Mouse (Mus musculus): ENCODE data around the gene Naaa. TPM values are rescaled to one million over a fixed set of nuclear protein-coding genes. Genes with fewer than 3 reads are reported as not detected.

Gene Naaa
- polyA plus RNA-seq, 1 experiment, result 26.7 TPM

DNA sequence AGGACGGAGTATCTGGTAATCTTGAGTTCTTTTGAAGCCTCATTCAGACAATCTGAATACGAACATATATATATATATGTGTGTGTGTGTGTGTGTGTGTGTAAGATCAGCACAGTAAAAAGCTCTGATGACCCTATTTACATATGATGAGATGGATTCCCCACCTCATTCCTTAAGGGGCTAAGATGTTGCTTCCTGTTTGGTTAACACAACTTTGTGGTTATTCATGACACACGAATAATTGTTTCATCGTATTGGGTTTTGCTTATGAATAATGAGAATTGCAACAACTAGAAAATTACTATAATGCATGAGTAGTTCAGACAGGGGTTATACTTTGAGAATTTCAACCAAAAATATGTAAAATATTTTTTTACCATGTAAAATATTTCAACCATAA, 62.7 kb downstream of the Naaa start, which contains the start of gene U90926:
TSS of gene U90926 (minus strand) at position 101 of the 400 bp plus-strand sequence.
- no peak for DNase-seq
- no peak within 1 kb of the TSS for H3K4me3 ChIP-seq (ENCODE audit: insufficient read depth, low read depth, low read length)
- H3K36me3 ChIP-seq (ENCODE audit: control insufficient read depth, insufficient read depth, low read length), result no peaks in the 10 kb centered on the region
- no peaks in the 10 kb centered on the region for H3K27me3 ChIP-seq (replicated peaks; ENCODE audit: control insufficient read depth, insufficient read depth, low read length)
- 92% methylated on average over 4 of the region's 4 CpGs for WGBS
- no peak within 1 kb of the TSS for H3K27ac ChIP-seq (ENCODE audit: insufficient read depth, low read depth, low read length)
- TF ChIP-seq POLR2A (IDR thresholded peaks at IDR 0.05; ENCODE audit: low read depth, low read length), result no peak
- TF ChIP-seq CTCF (conservative IDR thresholded peaks at IDR 0.05; ENCODE audit: insufficient read depth, insufficient read length, low read depth, low read length), result no peak
- H3K4me1 ChIP-seq (ENCODE audit: control insufficient read depth, insufficient read depth, low read length), result no peaks in the 10 kb centered on the region

DNA sequence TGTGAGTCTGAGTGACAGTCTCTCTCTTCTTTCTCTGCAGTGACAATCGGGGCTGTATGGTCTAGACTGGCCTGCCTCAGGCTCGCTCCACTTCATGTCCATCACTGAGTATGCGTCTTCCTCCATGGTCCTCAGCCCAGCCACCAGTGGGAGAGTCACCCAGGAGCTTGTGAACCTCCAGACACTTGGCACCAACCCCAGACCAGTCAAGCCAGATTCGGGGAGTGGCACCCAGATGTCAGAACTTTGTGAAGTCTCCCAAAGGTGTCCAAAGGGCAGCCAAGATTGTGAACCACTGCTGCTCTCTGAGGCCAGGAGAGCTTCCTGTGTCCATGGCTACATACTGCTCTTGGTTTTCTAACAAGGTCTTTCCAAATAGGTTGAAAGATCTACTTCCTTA, 65.7 kb downstream of the Naaa start:
- peak; percentile 12 for DNase-seq
- Histone ChIP-seq H3K36me3 (ENCODE audit: control insufficient read depth, insufficient read depth, low read length) (no peaks in the 10 kb centered on the region), H3K27me3 (replicated peaks; ENCODE audit: control insufficient read depth, insufficient read depth, low read length) (no peaks in the 10 kb centered on the region), H3K4me3 (ENCODE audit: insufficient read depth, low read depth, low read length) (no peak overlapping the region), H3K27ac (ENCODE audit: insufficient read depth, low read depth, low read length) (no peak overlapping the region), H3K4me1 (ENCODE audit: control insufficient read depth, insufficient read depth, low read length) (no peaks in the 10 kb centered on the region)
- no peak for TF ChIP-seq CTCF (conservative IDR thresholded peaks at IDR 0.05; ENCODE audit: insufficient read depth, insufficient read length, low read depth, low read length)
- no peak for TF ChIP-seq POLR2A (IDR thresholded peaks at IDR 0.05; ENCODE audit: low read depth, low read length)
- 83% methylated on average over 4 of the region's 4 CpGs for whole genome bisulfite sequencing

DNA sequence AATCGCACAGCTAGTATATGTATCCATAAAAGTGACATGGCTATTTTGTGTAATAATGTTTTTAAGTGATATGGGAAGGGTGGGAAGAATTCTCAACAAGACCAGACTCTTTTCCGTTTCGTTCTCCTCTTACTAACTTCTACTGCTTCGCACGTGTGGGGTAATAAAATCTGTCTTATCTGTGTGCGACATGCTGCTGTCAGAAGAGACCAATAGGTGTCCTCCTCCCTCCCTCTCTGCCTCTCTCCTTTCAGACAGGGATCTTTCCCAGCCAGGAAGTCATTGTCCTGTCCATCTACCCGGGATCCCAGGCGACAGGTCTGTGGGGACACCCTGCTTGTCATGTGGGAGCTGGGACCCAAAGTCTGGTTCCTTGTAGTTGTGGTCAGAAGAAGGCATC, 67.8 kb downstream of the Naaa start:
- no peak overlapping the region for H3K4me3 ChIP-seq (ENCODE audit: insufficient read depth, low read depth, low read length)
- H3K27ac ChIP-seq (ENCODE audit: insufficient read depth, low read depth, low read length), result no peak overlapping the region
- peaks cover 3% of the 10 kb centered on the region; the same call in 1 of the 2 replicates for H3K4me1 ChIP-seq (ENCODE audit: control insufficient read depth, insufficient read depth, low read length)
- H3K36me3 ChIP-seq (ENCODE audit: control insufficient read depth, insufficient read depth, low read length), result no peaks in the 10 kb centered on the region
- no peaks in the 10 kb centered on the region for H3K27me3 ChIP-seq (replicated peaks; ENCODE audit: control insufficient read depth, insufficient read depth, low read length)
- WGBS, result 70% methylated on average over 8 of the region's 8 CpGs
- no peak for DNase-seq
- TF ChIP-seq CTCF (conservative IDR thresholded peaks at IDR 0.05; ENCODE audit: insufficient read depth, insufficient read length, low read depth, low read length), result no peak

Other genes with a start within 250 kb of the Naaa start
- 2.3 and 2.8 TPM in 2 replicates for gene Cdkl2, start 234.3 kb downstream of the Naaa start, polyA plus RNA-seq (2012; rRNA removed)
- 15.1 and 20.6 TPM in 2 replicates for gene G3bp2, start 194.5 kb downstream of the Naaa start, polyA plus RNA-seq (2012; rRNA removed)
- 23.0 and 28.7 TPM in 2 replicates for gene Uso1, start 140.2 kb downstream of the Naaa start, polyA plus RNA-seq (2012; rRNA removed)
- gene U90926, start 62.8 kb downstream of the Naaa start, polyA plus RNA-seq (2012; rRNA removed), result not detected in 2 replicates
- 0.45 TPM in 2 replicates for gene Ppef2, start 21.9 kb downstream of the Naaa start, polyA plus RNA-seq (2012; rRNA removed)
- 6.1 and 7.0 TPM in 2 replicates for gene Sdad1, start 32.3 kb upstream of the Naaa start, polyA plus RNA-seq (2012; rRNA removed)
- 8.2 and 14.6 TPM in 2 replicates for gene Cxcl9, start 49.9 kb upstream of the Naaa start, polyA plus RNA-seq (2012; rRNA removed)
- 7.1 and 8.8 TPM in 2 replicates for gene Art3, start 53.7 kb upstream of the Naaa start, polyA plus RNA-seq (2012; rRNA removed)
- gene Cxcl10, start 70.7 kb upstream of the Naaa start, polyA plus RNA-seq (2012; rRNA removed), result 10.2 and 16.6 TPM in 2 replicates
- gene Nup54, start 157.0 kb upstream of the Naaa start, polyA plus RNA-seq (2012; rRNA removed), result 14.5 and 14.8 TPM in 2 replicates
- gene Scarb2, start 228.7 kb upstream of the Naaa start, polyA plus RNA-seq (2012; rRNA removed), result 17.7 and 19.9 TPM in 2 replicates